Mouse (Mus musculus) CH12.LX (cell line): ENCODE measurements around the gene Ikzf1. TPM values are rescaled to one million over a fixed set of nuclear protein-coding genes. Genes with fewer than 3 reads are reported as not detected.

Source experiments
- DNase-seq: peaks from one replicate; pipeline ENCODE4 v3.0.0-alpha.2; 2013; ENCODE audit errors: extremely low read depth
- H3K27ac ChIP-seq: 2 replicates; pipeline ENCODE4 v1.5.1; 2012; ENCODE audit warnings: low read depth, mild to moderate bottlenecking, control low read depth, moderate library complexity; ENCODE audit not compliant: insufficient read depth
- H3K27me3 ChIP-seq: replicated peaks from 2 replicates; pipeline ENCODE3; 2012; ENCODE audit warnings: inconsistent platforms
- H3K36me3 ChIP-seq, 2 experiments: replicated peaks in 1 of 2; 2 replicates each; pipeline versions ENCODE3 to v1.6.1; 2012; ENCODE audit warnings: inconsistent platforms in 1 of 2, low read length in 1 of 2, mild to moderate bottlenecking in 1 of 2, mixed read lengths in 1 of 2, moderate library complexity in 1 of 2; ENCODE audit not compliant: control insufficient read depth in 1 of 2, insufficient read depth in 1 of 2
- H3K4me1 ChIP-seq, 2 experiments: 2 replicates each; pipeline ENCODE4 v1.6.1; 2012; ENCODE audit warnings: inconsistent platforms in 1 of 2, moderate library complexity in 1 of 2; ENCODE audit not compliant: insufficient read depth in 2 of 2, control insufficient read depth in 1 of 2
- H3K4me2 ChIP-seq: 2 replicates; pipeline ENCODE4 v1.6.1; 2012; ENCODE audit warnings: low read depth, mild to moderate bottlenecking, control low read depth; ENCODE audit not compliant: poor library complexity, insufficient read depth, severe bottlenecking
- H3K4me3 ChIP-seq, 3 experiments: fragments of 150-350 bp in 1 of 3; sonication (generic) in 1 of 3; replicated peaks in 1 of 3; 2 replicates each; pipeline versions ENCODE3 to v1.5.1; 2011 to 2012; ENCODE audit warnings: low read depth in 2 of 3, low read length in 2 of 3, mild to moderate bottlenecking in 2 of 3, moderate library complexity in 2 of 3, control low read depth in 1 of 3, improper control_type of control experiment in 1 of 3, inconsistent platforms in 1 of 3, mixed read lengths in 1 of 3; ENCODE audit not compliant: poor library complexity in 1 of 3
- H3K79me2 ChIP-seq: replicated peaks from 2 replicates; pipeline ENCODE4 v1.6.1; 2012; ENCODE audit warnings: mild to moderate bottlenecking, moderate library complexity; ENCODE audit not compliant: control insufficient read depth, poor library complexity, insufficient read depth, severe bottlenecking; ENCODE audit errors: extremely low read depth
- H3K9ac ChIP-seq: 2 replicates; pipeline ENCODE4 v1.6.1; 2012; ENCODE audit warnings: low read depth, mild to moderate bottlenecking, control low read depth, moderate library complexity; ENCODE audit not compliant: insufficient read depth
- H3K9me3 ChIP-seq: replicated peaks from 2 replicates; pipeline ENCODE3; 2012; ENCODE audit warnings: low read length, inconsistent platforms, mixed read lengths
- BHLHE40 ChIP-seq: IDR thresholded peaks from 2 replicates; pipeline ENCODE4 v1.6.1; 2011; ENCODE audit warnings: mild to moderate bottlenecking, low read depth, low read length, improper control_type of control experiment
- CHD1 ChIP-seq: IDR thresholded peaks from 2 replicates; pipeline ENCODE4 v1.6.1; 2012; ENCODE audit warnings: low read depth, low read length, improper control_type of control experiment, inconsistent platforms
- CHD2 ChIP-seq: IDR thresholded peaks from 2 replicates; pipeline ENCODE4 v1.6.1; 2011; ENCODE audit warnings: low read length, improper control_type of control experiment
- CTCF ChIP-seq, 2 experiments: IDR thresholded peaks in 1 of 2; conservative IDR thresholded peaks in 1 of 2; 2 replicates each; pipeline ENCODE4 v1.5.1; 2011 to 2012; ENCODE audit warnings: low read depth in 2 of 2, low read length in 2 of 2, improper control_type of control experiment in 1 of 2, inconsistent platforms in 1 of 2, mild to moderate bottlenecking in 1 of 2, moderate library complexity in 1 of 2
- E2F4 ChIP-seq: IDR thresholded peaks from 2 replicates; pipeline ENCODE4 v1.6.1; 2011; ENCODE audit warnings: low read depth, low read length, improper control_type of control experiment; ENCODE audit not compliant: insufficient replicate concordance
- ELF1 ChIP-seq: IDR thresholded peaks from 2 replicates; pipeline ENCODE4 v1.6.1; 2014; ENCODE audit warnings: low read depth, mild to moderate bottlenecking, inconsistent platforms, low read length, improper control_type of control experiment
- EP300 ChIP-seq: IDR thresholded peaks from 2 replicates; pipeline ENCODE4 v1.6.1; 2011; ENCODE audit warnings: low read length, improper control_type of control experiment
- ETS1 ChIP-seq: conservative IDR thresholded peaks from 2 replicates; pipeline ENCODE4 v1.6.1; 2012; ENCODE audit warnings: low read depth, mild to moderate bottlenecking, inconsistent platforms, low read length, improper control_type of control experiment, moderate library complexity
- GABPA ChIP-seq: IDR thresholded peaks from 2 replicates; pipeline ENCODE4 v1.6.1; 2012; ENCODE audit warnings: low read depth, low read length, improper control_type of control experiment, inconsistent platforms; ENCODE audit not compliant: insufficient replicate concordance
- HCFC1 ChIP-seq: IDR thresholded peaks from 2 replicates; pipeline ENCODE4 v1.6.1; 2012; ENCODE audit warnings: low read depth, mild to moderate bottlenecking, inconsistent platforms, low read length, improper control_type of control experiment
- IRF4 ChIP-seq: IDR thresholded peaks from 2 replicates; pipeline ENCODE4 v1.6.1; 2014; ENCODE audit warnings: low read depth, mild to moderate bottlenecking, inconsistent platforms, low read length, improper control_type of control experiment
- JUN ChIP-seq: IDR thresholded peaks from 2 replicates; pipeline ENCODE4 v1.6.1; 2011; ENCODE audit warnings: low read depth, mild to moderate bottlenecking, low read length, improper control_type of control experiment, moderate library complexity; ENCODE audit not compliant: insufficient read depth
- JUND ChIP-seq: conservative IDR thresholded peaks from 2 replicates; pipeline ENCODE4 v1.6.1; 2011; ENCODE audit warnings: low read depth, low read length, improper control_type of control experiment
- KAT2A ChIP-seq: IDR thresholded peaks from 2 replicates; pipeline ENCODE4 v1.6.1; 2012; ENCODE audit warnings: low read length, improper control_type of control experiment, inconsistent platforms; ENCODE audit not compliant: insufficient replicate concordance
- MAFK ChIP-seq: IDR thresholded peaks from 2 replicates; pipeline ENCODE4 v1.6.1; 2011; ENCODE audit warnings: low read length, improper control_type of control experiment; ENCODE audit not compliant: insufficient replicate concordance
- MAX ChIP-seq: IDR thresholded peaks from 2 replicates; pipeline ENCODE4 v1.6.1; 2011; ENCODE audit warnings: low read length, improper control_type of control experiment
- MAZ ChIP-seq: IDR thresholded peaks from 2 replicates; pipeline ENCODE4 v1.6.1; 2012; ENCODE audit warnings: low read depth, mild to moderate bottlenecking, inconsistent platforms, low read length, improper control_type of control experiment, moderate library complexity
- MEF2A ChIP-seq: IDR thresholded peaks from 2 replicates; pipeline ENCODE4 v1.6.1; 2014; ENCODE audit warnings: low read depth, mild to moderate bottlenecking, inconsistent platforms, low read length, improper control_type of control experiment, borderline replicate concordance
- MXI1 ChIP-seq: IDR thresholded peaks from 2 replicates; pipeline ENCODE4 v1.6.1; 2011; ENCODE audit warnings: mild to moderate bottlenecking, low read depth, low read length, improper control_type of control experiment
- MYC ChIP-seq: IDR thresholded peaks from 2 replicates; pipeline ENCODE4 v1.6.1; 2011; ENCODE audit warnings: low read depth, mild to moderate bottlenecking, improper control_type of control experiment, low read length
- NELFE ChIP-seq: IDR thresholded peaks from 2 replicates; pipeline ENCODE4 v1.6.1; 2011; ENCODE audit warnings: low read depth, low read length, improper control_type of control experiment
- NRF1 ChIP-seq: IDR thresholded peaks from 2 replicates; pipeline ENCODE4 v1.6.1; 2014; ENCODE audit warnings: low read depth, mild to moderate bottlenecking, inconsistent platforms, low read length, improper control_type of control experiment, moderate library complexity
- PAX5 ChIP-seq: IDR thresholded peaks from 2 replicates; pipeline ENCODE4 v1.6.1; 2012; ENCODE audit warnings: low read length, inconsistent platforms, mixed read lengths
- POLR2A ChIP-seq: IDR thresholded peaks from 2 replicates; pipeline ENCODE4 v1.6.1; 2011; ENCODE audit warnings: low read depth, mild to moderate bottlenecking, improper control_type of control experiment, low read length
- POLR2AphosphoS2 ChIP-seq: IDR thresholded peaks from 2 replicates; pipeline ENCODE4 v1.6.1; 2011; ENCODE audit warnings: low read depth, low read length, improper control_type of control experiment
- RAD21 ChIP-seq: IDR thresholded peaks from 2 replicates; pipeline ENCODE4 v1.6.1; 2011; ENCODE audit warnings: low read depth, mild to moderate bottlenecking, low read length, improper control_type of control experiment, moderate library complexity
- RCOR1 ChIP-seq: conservative IDR thresholded peaks from 2 replicates; pipeline ENCODE4 v1.6.1; 2012; ENCODE audit warnings: low read depth, mild to moderate bottlenecking, inconsistent platforms, low read length, improper control_type of control experiment
- SIN3A ChIP-seq: IDR thresholded peaks from 2 replicates; pipeline ENCODE4 v1.6.1; 2012; ENCODE audit warnings: low read length, improper control_type of control experiment, inconsistent platforms
- SMC3 ChIP-seq: IDR thresholded peaks from 2 replicates; pipeline ENCODE4 v1.6.1; 2011; ENCODE audit warnings: low read depth, low read length, improper control_type of control experiment
- TBP ChIP-seq: conservative IDR thresholded peaks from 2 replicates; pipeline ENCODE4 v1.6.1; 2011; ENCODE audit warnings: low read depth, low read length, improper control_type of control experiment
- TCF12 ChIP-seq: IDR thresholded peaks from 2 replicates; pipeline ENCODE4 v1.6.1; 2014; ENCODE audit warnings: low read depth, mild to moderate bottlenecking, inconsistent platforms, low read length, improper control_type of control experiment
- UBTF ChIP-seq: IDR thresholded peaks from 2 replicates; pipeline ENCODE4 v1.6.1; 2012; ENCODE audit warnings: low read depth, mild to moderate bottlenecking, inconsistent platforms, low read length, improper control_type of control experiment, moderate library complexity
- USF1 ChIP-seq: IDR thresholded peaks from 2 replicates; pipeline ENCODE4 v1.6.1; 2014; ENCODE audit warnings: low read depth, mild to moderate bottlenecking, inconsistent platforms, low read length, improper control_type of control experiment
- USF2 ChIP-seq: conservative IDR thresholded peaks from 2 replicates; pipeline ENCODE4 v1.6.1; 2011; ENCODE audit warnings: low read depth, low read length, improper control_type of control experiment
- ZC3H11A ChIP-seq: IDR thresholded peaks from 2 replicates; pipeline ENCODE4 v1.6.1; 2012; ENCODE audit warnings: low read depth, mild to moderate bottlenecking, inconsistent platforms, low read length, improper control_type of control experiment
- ZKSCAN1 ChIP-seq: IDR thresholded peaks from 2 replicates; pipeline ENCODE4 v1.6.1; 2012; ENCODE audit warnings: low read depth, inconsistent platforms, low read length, improper control_type of control experiment, borderline replicate concordance
- ZMIZ1 ChIP-seq: IDR thresholded peaks from 2 replicates; pipeline ENCODE4 v1.6.1; 2012; ENCODE audit warnings: low read depth, mild to moderate bottlenecking, inconsistent platforms, low read length, improper control_type of control experiment
- ZNF384 ChIP-seq: IDR thresholded peaks from 2 replicates; pipeline ENCODE4 v1.6.1; 2012; ENCODE audit warnings: low read depth, low read length, improper control_type of control experiment, inconsistent platforms
- dilution Hi-C: fragments of 300-500 bp; cut with MboI; formaldehyde crosslinking; loops from 2 replicates; pipeline ENCODE4 v1.14.3; 2020; ENCODE audit warnings: low sequenced_read_pairs; ENCODE audit not compliant: extremely low pct_unique_long_range_greater_than_20kb, extremely low pct_ligation_motif_present
- in situ Hi-C: fragments of 300-500 bp; cut with MboI; formaldehyde crosslinking; loops from 3 replicates; pipeline ENCODE4 v1.14.3; 2019; ENCODE audit warnings: low sequenced_read_pairs, low pct_ligation_motif_present, low pct_unique_long_range_greater_than_20kb, mixed read lengths
- polyA plus RNA-seq: library from polyadenylated mRNA; unstranded; fragments of >175 nt; gene quantifications from 2 replicates; pipeline ENCODE4 v1.2.1, GENCODE M21; 2012; ENCODE audit warnings: low read depth; ENCODE audit not compliant: insufficient read length
- total RNA-seq, 2 experiments: library from RNA; depleted of rRNA; stranded (reverse); fragments of 300-350 nt in 1 of 2; fragments of >200 nt in 1 of 2; gene quantifications; 2 replicates each; pipeline ENCODE4 v1.2.3; 2012 to 2014

The Ikzf1 gene
- total and polyA plus RNA-seq, 3 experiments = 33.1 to 68.7 (median 51.2) TPM

DNA sequence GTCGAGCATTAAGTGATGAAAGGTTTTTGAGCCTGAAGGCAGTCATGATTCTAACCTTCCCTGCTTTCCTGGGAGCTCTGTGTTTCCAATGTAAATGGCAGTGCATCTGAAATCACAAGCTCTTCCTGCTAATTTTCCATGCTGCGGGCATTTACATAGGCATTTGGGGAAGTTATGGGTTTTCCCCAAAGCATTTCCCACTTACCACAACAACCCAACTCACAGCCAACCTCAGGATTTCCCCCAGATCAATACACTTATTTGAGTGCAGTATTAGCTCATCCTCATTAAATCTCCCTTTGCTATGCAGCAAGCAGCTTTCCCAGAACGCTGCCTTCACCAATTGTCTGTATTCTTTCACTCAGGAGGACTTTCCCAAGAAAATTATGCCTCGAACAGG lies 11.8 kb upstream of the Ikzf1 start:
- H3K27me3 ChIP-seq = no peaks in the 10 kb centered on the region
- H3K79me2 ChIP-seq = no peaks in the 10 kb centered on the region
- no peak overlapping the region for H3K9ac ChIP-seq
- no peak overlapping the region for H3K4me3 ChIP-seq
- peaks cover 38 to 69% of the 10 kb centered on the region in 2 experiments for H3K4me1 ChIP-seq
- no peaks in the 10 kb centered on the region for H3K36me3 ChIP-seq
- peak overlapping the region; percentile 87 for H3K27ac ChIP-seq
- peaks cover 3% of the 10 kb centered on the region for H3K9me3 ChIP-seq
- in situ Hi-C loops = no loop called here
- dilution Hi-C loops = no loop called here
- H3K4me2 ChIP-seq = peak overlapping the region; percentile 19
- DNase-seq = peak; percentile 58
- TF ChIP-seq MAZ (peak; percentile 53; the same call in 1 of the 2 replicates), BHLHE40 (peak; percentile 71), JUN (peak; percentile 65), MXI1 (no peak), SMC3 (no peak), KAT2A (no peak), MYC (no peak), UBTF (no peak), POLR2A (no peak), POLR2AphosphoS2 (no peak), ZNF384 (no peak), SIN3A (peak; percentile 32; the same call in 1 of the 2 replicates), MEF2A (peak; percentile 83; the same call in 1 of the 2 replicates), ZC3H11A (no peak), ZKSCAN1 (no peak), NELFE (no peak), TBP (no peak), E2F4 (no peak), ELF1 (no peak; the same call in 1 of the 2 replicates), JUND (0 out of 2 replicates have a peak, but pooled peaks have one; percentile 20), NRF1 (no peak), RAD21 (no peak; the same call in none of the 2 replicates), CTCF (conservative IDR thresholded peaks at IDR 0.05 in 1 of 2, IDR thresholded peaks at IDR 0.05 in 1 of 2; ENCODE audit: low read depth in 2 of 2, low read length in 2 of 2) (no peak), GABPA (no peak), EP300 (peak; percentile 96), MAX (no peak), TCF12 (peak; percentile 87), MAFK (no peak), HCFC1 (no peak), PAX5 (no peak), RCOR1 (peak; percentile 56; the same call in 1 of the 2 replicates), CHD2 (peak; percentile 65; the same call in 1 of the 2 replicates), ETS1 (peak; percentile 83), IRF4 (peak; percentile 82), ZMIZ1 (no peak), USF1 (no peak), CHD1 (no peak), USF2 (no peak)
